Mouse (Mus musculus) midbrain, embryonic 12.5 days (tissue): Measurements from ENCODE around the gene Atp8b4. TPM values are rescaled to one million over a fixed set of nuclear protein-coding genes. Genes with fewer than 3 reads are reported as not detected.

Experiments
- ATAC-seq: fragments of 200-750 bp; cut with Nextera tagmentation; 2 replicates; pipeline ENCODE4 v1.8.0; 2017; ENCODE audit warnings: low read depth, moderate TSS enrichment, moderate library complexity; ENCODE audit not compliant: low FRiP score
- H3K27ac ChIP-seq: fragments of 300-500 bp; sonication (generic); replicated peaks from 2 replicates; pipeline ENCODE4 v1.5.1; 2016; ENCODE audit warnings: mild to moderate bottlenecking
- H3K27me3 ChIP-seq: fragments of 300-500 bp; sonication (generic); 2 replicates; pipeline ENCODE4 v1.6.1; 2016; ENCODE audit warnings: mild to moderate bottlenecking
- H3K36me3 ChIP-seq: fragments of 300-500 bp; sonication (generic); 2 replicates; pipeline ENCODE4 v1.6.1; 2016
- H3K4me1 ChIP-seq: fragments of 300-500 bp; sonication (generic); 2 replicates; pipeline ENCODE4 v1.6.1; 2016
- H3K4me2 ChIP-seq: fragments of 300-500 bp; sonication (generic); replicated peaks from 2 replicates; pipeline ENCODE4 v1.6.1; 2016; ENCODE audit warnings: mild to moderate bottlenecking, moderate library complexity
- H3K4me3 ChIP-seq: fragments of 300-500 bp; sonication (generic); 2 replicates; pipeline ENCODE4 v1.5.1; 2016; ENCODE audit warnings: mild to moderate bottlenecking
- H3K9ac ChIP-seq: fragments of 300-500 bp; sonication (generic); replicated peaks from 2 replicates; pipeline ENCODE4 v1.6.1; 2016; ENCODE audit warnings: mild to moderate bottlenecking, moderate library complexity
- H3K9me3 ChIP-seq: fragments of 300-500 bp; sonication (generic); 2 replicates; pipeline ENCODE4 v1.6.1; 2016; ENCODE audit warnings: mild to moderate bottlenecking
- WGBS: fragments of 180-500 bp; shearing (Covaris S2); methylation state at CpG from one replicate; pipeline ENCODE4 v1.1.7; 2016; 5-methylcytosine and 5-hydroxymethylcytosine counted together
- polyA plus RNA-seq: library from polyadenylated mRNA; unstranded; fragments of >200 nt; fragmentation: Nextera tagmentation; extraction: Ambion mirVana; gene quantifications from 2 replicates; pipeline ENCODE4 v1.2.1, GENCODE M21; 2016

The Atp8b4 gene
- polyA plus RNA-seq, 1 experiment from 2014 or later, result 0.09 TPM

DNA sequence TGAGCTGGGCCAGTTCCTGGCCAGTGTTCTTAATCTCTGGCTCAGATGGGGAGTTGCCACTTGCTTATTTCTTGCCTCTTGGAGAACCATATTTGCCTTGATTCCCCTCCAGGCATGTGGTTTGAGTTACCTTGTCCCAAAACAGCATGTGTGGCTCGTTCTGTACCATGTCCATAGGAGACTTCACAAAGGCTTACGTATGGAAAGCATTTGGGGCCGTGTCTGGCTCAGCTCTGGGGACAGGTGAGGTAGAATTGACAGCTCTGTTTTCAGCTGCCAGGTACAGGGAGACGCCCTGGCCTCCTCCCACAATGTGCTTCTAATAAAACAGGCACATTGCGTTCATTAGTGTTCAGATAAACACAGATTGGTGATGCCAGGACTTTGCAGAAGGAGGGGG, 195.9 kb downstream of the Atp8b4 start:
- no peak for ATAC-seq
- Histone ChIP-seq H3K27ac (no peak overlapping the region), H3K9me3 (no peaks in the 10 kb centered on the region), H3K27me3 (no peaks in the 10 kb centered on the region), H3K36me3 (no peaks in the 10 kb centered on the region), H3K9ac (no peak overlapping the region), H3K4me1 (no peaks in the 10 kb centered on the region), H3K4me3 (no peak overlapping the region), H3K4me2 (no peak overlapping the region)
- 86% methylated on average over 5 of the region's 5 CpGs for WGBS

DNA sequence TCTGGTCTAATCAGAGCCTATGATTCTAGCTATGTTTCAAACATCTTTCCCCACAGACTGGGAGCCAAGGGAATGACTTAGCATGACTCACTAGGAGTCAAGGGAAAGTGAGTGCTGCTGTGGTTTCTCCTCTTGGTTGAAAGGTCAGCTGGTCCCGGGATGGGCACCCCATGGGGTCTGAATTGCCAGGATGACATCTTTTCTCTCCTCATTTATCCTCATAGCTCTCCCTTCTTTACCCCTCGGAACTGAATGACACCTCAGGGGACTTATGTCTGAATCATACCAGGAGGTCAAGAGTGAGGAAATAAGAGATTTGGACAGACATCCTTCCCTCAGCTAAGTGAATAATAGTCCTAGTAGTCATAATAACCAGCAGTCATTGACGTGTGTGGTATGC, 197.2 kb downstream of the Atp8b4 start:
- H3K36me3 ChIP-seq, result no peaks in the 10 kb centered on the region
- H3K27me3 ChIP-seq, result no peaks in the 10 kb centered on the region
- H3K4me2 ChIP-seq, result no peak overlapping the region
- ATAC-seq, result no peak
- H3K4me1 ChIP-seq, result no peaks in the 10 kb centered on the region
- no peaks in the 10 kb centered on the region for H3K9me3 ChIP-seq
- no peak overlapping the region for H3K9ac ChIP-seq
- no peak overlapping the region for H3K27ac ChIP-seq
- WGBS, result 60% methylated on average over 3 of the region's 3 CpGs
- no peak overlapping the region for H3K4me3 ChIP-seq

DNA sequence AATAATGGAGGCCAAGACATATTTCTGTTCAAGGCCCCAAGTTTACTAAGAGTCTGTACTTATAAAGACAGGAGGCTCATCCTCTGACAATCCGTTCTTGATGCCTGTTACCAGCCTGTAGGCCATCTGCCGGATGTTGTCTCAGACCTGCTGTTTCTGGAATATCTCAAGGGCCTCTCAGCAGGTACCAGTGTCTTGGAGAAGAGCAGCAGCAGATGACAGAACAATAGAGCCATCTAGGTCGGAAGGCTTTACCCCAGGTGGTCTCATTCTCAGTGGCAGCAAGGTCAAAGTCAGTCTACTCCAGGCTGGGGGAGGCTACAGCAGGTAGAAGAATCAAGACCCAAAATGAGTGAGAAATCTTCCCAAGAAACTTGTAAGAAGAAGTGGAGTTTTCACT, 198.1 kb downstream of the Atp8b4 start:
- no peak overlapping the region for H3K4me3 ChIP-seq
- H3K36me3 ChIP-seq, result no peaks in the 10 kb centered on the region
- WGBS, result 36% methylated on average over 3 of the region's 3 CpGs
- H3K9ac ChIP-seq, result no peak overlapping the region
- ATAC-seq, result no peak
- H3K27ac ChIP-seq, result no peak overlapping the region
- no peaks in the 10 kb centered on the region for H3K4me1 ChIP-seq
- H3K27me3 ChIP-seq, result no peaks in the 10 kb centered on the region
- no peaks in the 10 kb centered on the region for H3K9me3 ChIP-seq
- H3K4me2 ChIP-seq, result no peak overlapping the region

DNA sequence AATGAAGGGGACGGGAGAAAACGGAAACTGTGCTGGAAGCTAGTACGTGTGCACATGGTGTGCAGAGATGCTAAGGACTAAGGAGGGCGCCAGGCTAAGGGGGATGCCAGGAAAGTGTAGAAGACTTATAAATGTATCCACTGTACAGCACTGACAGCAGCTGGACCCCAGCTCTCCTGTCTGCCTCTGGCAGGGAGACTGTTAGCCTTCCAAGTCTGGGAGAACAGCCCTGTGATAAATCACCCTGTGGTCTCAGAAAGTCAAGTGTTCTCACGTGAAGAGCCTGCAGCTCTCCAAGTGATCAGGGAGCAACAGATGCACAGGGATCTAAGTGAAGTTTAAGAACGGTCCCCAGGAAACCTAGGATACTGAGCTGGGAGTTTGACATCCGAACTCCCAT, 209.8 kb downstream of the Atp8b4 start:
- H3K9ac ChIP-seq, result no peak overlapping the region
- no peak for ATAC-seq
- WGBS, result 88% methylated on average over 7 of the region's 7 CpGs
- no peak overlapping the region for H3K4me2 ChIP-seq
- H3K4me3 ChIP-seq, result no peak overlapping the region
- no peak overlapping the region for H3K27ac ChIP-seq
- no peaks in the 10 kb centered on the region for H3K4me1 ChIP-seq
- H3K27me3 ChIP-seq, result no peaks in the 10 kb centered on the region
- H3K9me3 ChIP-seq, result no peaks in the 10 kb centered on the region
- H3K36me3 ChIP-seq, result no peaks in the 10 kb centered on the region

DNA sequence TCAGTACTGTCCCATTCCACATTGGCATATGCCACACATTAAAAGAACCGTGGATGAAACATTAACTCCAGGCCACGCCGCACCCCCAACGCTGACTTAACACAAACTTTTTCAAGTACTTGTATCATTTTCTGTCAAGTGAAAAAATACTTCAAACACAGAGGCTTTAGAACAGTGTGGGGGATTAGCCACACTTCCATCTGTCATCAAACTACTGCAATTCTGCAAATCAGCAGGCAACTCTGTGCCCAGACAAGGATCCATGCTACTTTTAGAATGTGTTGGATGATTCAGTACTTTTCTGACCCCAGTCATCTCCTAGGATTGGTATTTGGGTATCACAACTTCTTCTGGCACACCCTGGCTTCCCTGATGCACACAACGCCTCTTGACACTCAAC, 212.5 kb downstream of the Atp8b4 start:
- no peak overlapping the region for H3K27ac ChIP-seq
- no peak overlapping the region for H3K4me3 ChIP-seq
- no peak overlapping the region for H3K9ac ChIP-seq
- no peak for ATAC-seq
- no peaks in the 10 kb centered on the region for H3K36me3 ChIP-seq
- H3K27me3 ChIP-seq, result no peaks in the 10 kb centered on the region
- no peaks in the 10 kb centered on the region for H3K9me3 ChIP-seq
- H3K4me2 ChIP-seq, result no peak overlapping the region
- no peaks in the 10 kb centered on the region for H3K4me1 ChIP-seq
- 92% methylated on average over 5 of the region's 5 CpGs for WGBS

DNA sequence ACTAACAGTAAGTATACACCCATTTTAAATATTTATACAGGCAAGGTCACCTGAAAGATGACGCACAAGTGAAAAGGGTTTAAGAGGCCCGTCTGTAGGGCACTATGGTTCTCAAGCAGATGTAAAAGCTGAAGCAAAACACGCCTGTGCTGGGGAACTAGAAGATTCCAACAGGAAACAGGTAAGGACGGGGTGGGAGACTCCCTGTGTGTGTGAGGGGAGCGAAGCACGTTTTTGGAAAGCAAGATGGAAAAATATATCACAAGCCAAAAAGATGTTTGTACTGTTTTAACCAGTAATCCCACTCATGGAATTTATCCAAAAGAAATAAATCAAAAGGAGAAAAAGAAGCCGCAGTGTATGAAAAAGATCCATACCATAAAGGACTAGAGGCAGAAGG, 214.1 kb downstream of the Atp8b4 start:
- H3K36me3 ChIP-seq, result no peaks in the 10 kb centered on the region
- no peak overlapping the region for H3K4me2 ChIP-seq
- H3K9me3 ChIP-seq, result no peaks in the 10 kb centered on the region
- H3K9ac ChIP-seq, result no peak overlapping the region
- H3K27me3 ChIP-seq, result no peaks in the 10 kb centered on the region
- 85% methylated on average over 7 of the region's 7 CpGs for WGBS
- H3K4me3 ChIP-seq, result no peak overlapping the region
- no peaks in the 10 kb centered on the region for H3K4me1 ChIP-seq
- no peak for ATAC-seq
- H3K27ac ChIP-seq, result no peak overlapping the region

DNA sequence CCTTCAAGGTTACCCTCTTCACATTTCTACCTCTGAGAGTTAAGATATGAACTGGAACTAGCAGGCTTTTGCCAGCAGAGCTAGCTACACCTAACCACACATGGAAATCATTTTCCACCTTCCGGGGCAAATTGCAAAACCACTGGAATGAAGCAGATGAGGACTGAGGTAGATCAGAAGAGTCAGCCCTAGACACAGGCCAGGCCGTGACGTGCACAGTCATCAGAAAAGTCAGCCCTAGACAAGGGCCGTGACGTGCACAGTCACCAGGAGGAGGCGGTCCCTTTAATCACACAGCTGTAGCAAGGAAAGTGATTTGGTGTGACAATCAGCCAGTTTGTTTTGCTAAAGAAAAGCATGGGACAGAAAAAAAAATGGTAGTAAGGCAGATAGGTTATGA, 216.4 kb downstream of the Atp8b4 start:
- H3K9me3 ChIP-seq, result no peaks in the 10 kb centered on the region
- no peak overlapping the region for H3K4me2 ChIP-seq
- no peak for ATAC-seq
- no peaks in the 10 kb centered on the region for H3K4me1 ChIP-seq
- no peak overlapping the region for H3K9ac ChIP-seq
- no peaks in the 10 kb centered on the region for H3K36me3 ChIP-seq
- H3K27me3 ChIP-seq, result no peaks in the 10 kb centered on the region
- H3K4me3 ChIP-seq, result no peak overlapping the region
- no peak overlapping the region for H3K27ac ChIP-seq
- 78% methylated on average over 6 of the region's 6 CpGs for WGBS

DNA sequence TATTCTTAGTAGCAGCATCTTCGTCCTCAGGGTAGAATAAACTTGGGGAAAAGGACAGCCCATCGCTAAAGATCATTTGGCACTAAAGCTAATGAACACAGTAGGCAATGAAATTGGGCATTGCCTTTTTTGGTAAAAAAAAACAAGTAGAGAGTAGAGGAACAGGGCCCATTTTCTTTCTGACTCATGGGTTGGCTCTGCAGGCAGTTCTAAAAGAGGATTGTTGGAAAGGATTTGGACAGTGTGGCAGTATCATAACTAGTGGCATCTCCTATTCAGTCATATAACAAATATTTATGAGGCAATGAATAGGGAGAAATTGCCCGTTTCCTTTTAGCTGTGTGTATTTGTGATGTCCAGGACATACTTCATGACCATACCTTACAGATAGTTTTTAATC, 217.4 kb downstream of the Atp8b4 start:
- no peaks in the 10 kb centered on the region for H3K4me1 ChIP-seq
- H3K4me2 ChIP-seq, result no peak overlapping the region
- no peaks in the 10 kb centered on the region for H3K9me3 ChIP-seq
- no peak overlapping the region for H3K27ac ChIP-seq
- H3K9ac ChIP-seq, result no peak overlapping the region
- H3K36me3 ChIP-seq, result no peaks in the 10 kb centered on the region
- H3K27me3 ChIP-seq, result no peaks in the 10 kb centered on the region
- no peak overlapping the region for H3K4me3 ChIP-seq
- no peak for ATAC-seq
- 66% methylated on average over 3 of the region's 3 CpGs for WGBS

DNA sequence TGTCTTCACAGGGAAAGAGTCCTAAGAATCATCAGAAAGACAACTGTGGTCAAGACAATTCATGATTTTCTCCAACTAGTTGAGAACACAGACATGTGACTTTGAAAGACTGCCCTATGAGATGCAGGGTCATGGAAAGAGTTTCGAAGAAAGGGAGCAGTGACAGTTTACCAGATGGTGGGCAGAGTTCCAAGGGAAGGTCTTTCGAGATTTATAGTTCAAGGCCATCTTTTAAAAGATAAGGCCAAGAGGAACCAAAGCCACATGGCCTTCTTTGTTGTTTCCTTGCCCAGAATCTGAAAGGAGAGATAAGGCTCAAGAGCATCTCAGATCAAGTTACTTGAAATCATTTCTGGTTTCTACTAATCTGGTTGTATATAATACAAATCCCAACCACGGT, 225.0 kb downstream of the Atp8b4 start:
- Histone ChIP-seq H3K9ac (no peak overlapping the region), H3K9me3 (no peaks in the 10 kb centered on the region), H3K4me3 (no peak overlapping the region), H3K4me1 (no peaks in the 10 kb centered on the region), H3K27me3 (no peaks in the 10 kb centered on the region), H3K4me2 (no peak overlapping the region), H3K27ac (no peak overlapping the region), H3K36me3 (no peaks in the 10 kb centered on the region)
- ATAC-seq, result no peak
- WGBS, result 90% methylated on average over 3 of the region's 3 CpGs

DNA sequence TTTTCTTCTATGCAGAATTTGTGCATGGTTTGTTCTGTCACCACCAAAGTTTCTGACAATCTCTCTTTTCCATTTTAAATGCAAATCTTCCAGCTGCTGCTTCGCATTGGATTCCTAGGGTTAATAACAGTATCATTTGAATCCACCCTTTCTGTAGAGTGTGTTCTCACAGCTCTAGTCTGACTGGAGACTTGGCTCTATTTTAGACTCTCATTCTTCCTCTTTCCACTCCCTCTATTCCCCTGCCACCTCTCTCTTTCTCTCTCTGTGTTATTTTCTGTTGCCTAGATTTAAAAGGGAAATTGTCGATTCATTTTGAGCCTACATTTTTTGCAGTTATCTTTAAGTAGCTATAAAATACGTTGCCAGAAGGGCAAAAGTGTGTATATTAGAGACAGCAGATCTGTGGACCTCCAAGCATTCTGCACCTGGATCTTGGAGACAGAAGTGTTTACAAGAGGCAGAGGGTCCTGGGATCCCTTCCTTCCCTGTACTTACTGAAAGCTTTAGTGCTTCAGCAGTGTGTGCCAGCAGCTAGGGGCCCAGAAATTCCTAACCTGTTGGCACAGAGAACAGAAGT, 225.6 kb downstream of the Atp8b4 start:
- no peak for ATAC-seq
- no peaks in the 10 kb centered on the region for H3K4me1 ChIP-seq
- no peaks in the 10 kb centered on the region for H3K9me3 ChIP-seq
- no peak overlapping the region for H3K4me3 ChIP-seq
- H3K9ac ChIP-seq, result no peak overlapping the region
- WGBS, result 79% methylated on average over 3 of the region's 3 CpGs
- H3K27me3 ChIP-seq, result no peaks in the 10 kb centered on the region
- no peak overlapping the region for H3K4me2 ChIP-seq
- H3K36me3 ChIP-seq, result no peaks in the 10 kb centered on the region
- H3K27ac ChIP-seq, result no peak overlapping the region

DNA sequence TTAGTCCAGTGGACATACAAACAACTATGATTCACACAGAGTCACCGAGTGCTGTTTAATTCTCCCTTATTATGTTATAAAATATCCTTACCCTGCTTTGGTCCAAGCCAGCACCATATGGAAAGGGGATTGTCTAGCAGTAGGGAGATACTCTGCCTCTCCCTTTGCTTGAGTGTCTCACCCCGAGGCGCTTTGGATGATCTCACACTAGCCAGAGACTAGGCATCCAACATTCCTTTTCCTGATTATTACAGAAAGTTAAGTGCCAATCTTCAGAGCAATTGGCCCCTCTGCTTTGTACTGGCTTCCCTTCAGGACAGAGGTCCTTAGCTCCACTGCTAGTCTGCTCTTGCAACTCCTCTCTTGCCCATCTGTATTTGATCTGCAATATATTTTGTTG, 226.2 kb downstream of the Atp8b4 start:
- H3K4me2 ChIP-seq, result no peak overlapping the region
- no peaks in the 10 kb centered on the region for H3K4me1 ChIP-seq
- no peaks in the 10 kb centered on the region for H3K9me3 ChIP-seq
- no peaks in the 10 kb centered on the region for H3K36me3 ChIP-seq
- H3K27me3 ChIP-seq, result no peaks in the 10 kb centered on the region
- no peak overlapping the region for H3K27ac ChIP-seq
- no peak overlapping the region for H3K4me3 ChIP-seq
- WGBS, result 88% methylated on average over 3 of the region's 3 CpGs
- no peak overlapping the region for H3K9ac ChIP-seq
- no peak for ATAC-seq
